Mouse (Mus musculus) G1E (cell line): ENCODE measurements around the gene Scn1b.

Experiments used
- CTCF ChIP-seq: IDR thresholded peaks from 2 replicates; pipeline ENCODE4 v1.5.1; 2012; ENCODE audit warnings: low read depth, low read length, inconsistent platforms, mixed read lengths
- GATA1 ChIP-seq: IDR thresholded peaks from 2 replicates; pipeline ENCODE4 v1.6.1; 2012; ENCODE audit warnings: borderline replicate concordance, low read length, inconsistent platforms, mixed read lengths
- TAL1 ChIP-seq: conservative IDR thresholded peaks from 2 replicates; pipeline ENCODE4 v1.6.1; 2012; ENCODE audit warnings: low read depth, low read length, inconsistent platforms, mixed read lengths

DNA sequence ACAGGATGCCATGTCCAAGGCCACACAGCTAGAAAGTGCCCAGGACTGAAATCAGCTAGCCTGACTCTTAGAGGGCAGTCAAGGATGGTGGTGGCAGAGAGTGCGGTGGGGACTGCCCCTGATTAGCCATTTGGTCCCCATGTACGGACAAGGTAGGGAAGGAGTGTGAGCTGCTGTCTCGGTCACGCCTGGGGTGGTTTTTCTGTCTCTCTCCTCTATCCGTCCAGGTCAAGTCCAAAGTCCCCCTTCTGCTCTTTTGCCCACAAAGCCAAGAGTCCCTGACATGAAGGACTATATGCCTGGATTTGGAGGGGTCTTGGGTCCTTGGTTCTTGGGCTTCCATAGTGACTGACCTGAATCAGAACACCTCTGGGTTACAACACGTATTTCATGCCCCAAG is 13.0 kb downstream of the Scn1b start:
- TF ChIP-seq GATA1 = no peak
- no peak for TF ChIP-seq CTCF
- no peak for TF ChIP-seq TAL1
